Mouse (Mus musculus) cerebellum, adult 2 months (tissue): ENCODE measurements around the gene Copg2. TPM values are rescaled to one million over a fixed set of nuclear protein-coding genes. Genes with fewer than 3 reads are reported as not detected.

Experiments
- DNase-seq, 2 experiments: peaks; one replicate each; pipeline ENCODE4 v3.0.0; 2021
- H3K27ac ChIP-seq: fragments of 200-500 bp; 2 replicates; pipeline ENCODE4 v1.5.1; 2012; ENCODE audit warnings: low read length, control low read depth, inconsistent platforms; ENCODE audit not compliant: insufficient read depth
- H3K27me3 ChIP-seq: fragments of 200-500 bp; 2 replicates; pipeline ENCODE4 v1.6.1; 2012; ENCODE audit warnings: inconsistent platforms, mild to moderate bottlenecking, low read length, moderate library complexity; ENCODE audit not compliant: control insufficient read depth, insufficient read depth
- H3K4me1 ChIP-seq: fragments of 200-500 bp; 2 replicates; pipeline ENCODE4 v1.6.1; 2011; ENCODE audit warnings: low read length; ENCODE audit not compliant: control insufficient read depth, insufficient read depth
- H3K4me3 ChIP-seq: fragments of 200-500 bp; replicated peaks from 2 replicates; pipeline ENCODE3; 2011; ENCODE audit warnings: mild to moderate bottlenecking, low read depth, low read length, control low read depth; ENCODE audit not compliant: insufficient read depth
- CTCF ChIP-seq: fragments of 200-500 bp; IDR thresholded peaks from 2 replicates; pipeline ENCODE4 v1.5.1; 2011; ENCODE audit warnings: low read depth, mild to moderate bottlenecking, control low read depth, low read length, moderate library complexity, borderline replicate concordance; ENCODE audit not compliant: insufficient read depth
- POLR2A ChIP-seq: fragments of 200-500 bp; IDR thresholded peaks from 2 replicates; pipeline ENCODE4 v1.6.1; 2011; ENCODE audit warnings: low read length, control low read depth, borderline replicate concordance; ENCODE audit not compliant: insufficient read depth
- WGBS: fragments of 180-500 bp; shearing (Covaris S2); methylation state at CpG from one replicate; pipeline ENCODE4 v1.1.7; 2018; 5-methylcytosine and 5-hydroxymethylcytosine counted together
- polyA plus RNA-seq: library from polyadenylated mRNA; depleted of rRNA; stranded (reverse); fragments of >200 nt; gene quantifications from 2 replicates; pipeline ENCODE4 v1.2.3, GENCODE M21; 2012

The Copg2 gene
- polyA plus RNA-seq, 1 experiment: 73.6 TPM

GRCm38 (mm10) chr6:30751209-30751608 lies 145.4 kb downstream of the Copg2 start:
- H3K4me1 ChIP-seq: no peaks in the 10 kb centered on the region
- H3K4me3 ChIP-seq: no peak overlapping the region
- DNase-seq: no peak
- no peak overlapping the region for H3K27ac ChIP-seq
- no peak for TF ChIP-seq POLR2A
- TF ChIP-seq CTCF: no peak
- H3K27me3 ChIP-seq: no peaks in the 10 kb centered on the region
- WGBS: 87% methylated on average over 2 of the region's 2 CpGs

- DNase-seq: no peak
Observed at GRCm38 (mm10) chr6:30750482-30750881, 146.1 kb downstream of the Copg2 start.

DNA sequence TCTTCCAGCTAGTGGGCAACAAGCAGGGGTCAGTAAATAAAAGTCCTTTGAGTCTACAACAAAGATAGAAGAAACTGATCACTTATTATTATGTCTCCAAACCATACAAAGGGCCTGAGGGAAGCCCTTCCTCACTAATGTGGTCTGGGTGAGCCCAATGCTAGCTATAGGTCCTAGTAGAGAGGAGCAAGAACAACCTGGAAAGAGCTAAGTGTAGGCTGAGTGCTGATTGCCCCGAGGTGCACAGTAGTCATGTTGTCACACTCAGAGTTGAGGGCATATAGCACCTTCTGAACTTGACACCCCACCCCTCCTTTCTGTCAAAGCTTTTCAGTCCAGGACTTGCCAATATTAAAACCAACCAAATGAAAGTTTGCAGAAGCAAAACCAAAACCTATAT lies 146.7 kb downstream of the Copg2 start:
- WGBS: 68% methylated on average over 1 of the region's 1 CpGs
- Histone ChIP-seq H3K27ac (no peak overlapping the region), H3K4me3 (no peak overlapping the region), H3K4me1 (no peaks in the 10 kb centered on the region), H3K27me3 (no peaks in the 10 kb centered on the region)
- DNase-seq: no peak
- no peak for TF ChIP-seq POLR2A
- no peak for TF ChIP-seq CTCF

More at GRCm38 (mm10) chr6:30750482-30750881, 146.1 kb downstream of the Copg2 start:
- H3K4me3 ChIP-seq: no peak overlapping the region
- H3K27me3 ChIP-seq: no peaks in the 10 kb centered on the region
- WGBS: 83% methylated on average over 6 of the region's 6 CpGs
- no peak overlapping the region for H3K27ac ChIP-seq
- H3K4me1 ChIP-seq: no peaks in the 10 kb centered on the region
- TF ChIP-seq CTCF (no peak), POLR2A (no peak)

DNA sequence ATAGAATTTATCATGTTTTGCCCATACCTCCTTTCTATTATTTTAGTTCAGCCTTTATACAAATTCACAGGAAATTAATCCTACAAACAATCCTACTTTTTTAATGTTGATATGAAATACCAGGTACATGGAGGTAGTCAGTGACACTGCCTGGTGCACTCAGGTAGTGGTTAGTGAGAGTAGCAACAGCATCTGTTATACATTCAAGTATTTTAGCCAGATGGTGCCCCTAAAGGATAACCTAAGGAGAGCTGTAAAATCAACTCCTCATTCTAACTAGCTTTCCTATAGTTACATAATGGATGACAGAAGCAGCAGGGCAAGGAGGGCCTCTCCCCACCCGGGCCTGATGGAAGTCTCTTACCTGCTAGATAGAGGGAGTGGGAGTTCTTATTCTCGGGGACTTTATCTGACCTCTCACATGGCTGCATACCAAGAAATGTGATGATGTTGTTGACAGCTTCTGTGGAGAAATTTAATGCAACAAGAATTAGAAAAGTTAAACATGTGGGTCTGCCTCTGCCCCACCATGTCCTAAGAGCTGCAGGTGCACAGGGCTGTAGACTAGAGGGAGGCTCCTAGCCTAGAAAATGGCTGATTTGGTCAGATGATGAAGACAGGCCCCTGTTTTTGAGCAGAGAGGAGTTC lies 147.4 kb downstream of the Copg2 start:
- no peaks in the 10 kb centered on the region for H3K27me3 ChIP-seq
- H3K4me3 ChIP-seq: no peak overlapping the region
- DNase-seq: no peak
- 54% methylated on average over 2 of the region's 2 CpGs for WGBS
- no peak overlapping the region for H3K27ac ChIP-seq
- no peak for TF ChIP-seq POLR2A
- TF ChIP-seq CTCF: no peak
- H3K4me1 ChIP-seq: no peaks in the 10 kb centered on the region

- Histone ChIP-seq H3K4me3 (no peak overlapping the region), H3K27ac (no peak overlapping the region), H3K4me1 (no peaks in the 10 kb centered on the region), H3K27me3 (no peaks in the 10 kb centered on the region)
- DNase-seq: no peak
- TF ChIP-seq CTCF (no peak), POLR2A (no peak)
- 81% methylated on average over 6 of the region's 6 CpGs for WGBS
Observed at GRCm38 (mm10) chr6:30748358-30748910, 148.2 kb downstream of the Copg2 start.

DNA sequence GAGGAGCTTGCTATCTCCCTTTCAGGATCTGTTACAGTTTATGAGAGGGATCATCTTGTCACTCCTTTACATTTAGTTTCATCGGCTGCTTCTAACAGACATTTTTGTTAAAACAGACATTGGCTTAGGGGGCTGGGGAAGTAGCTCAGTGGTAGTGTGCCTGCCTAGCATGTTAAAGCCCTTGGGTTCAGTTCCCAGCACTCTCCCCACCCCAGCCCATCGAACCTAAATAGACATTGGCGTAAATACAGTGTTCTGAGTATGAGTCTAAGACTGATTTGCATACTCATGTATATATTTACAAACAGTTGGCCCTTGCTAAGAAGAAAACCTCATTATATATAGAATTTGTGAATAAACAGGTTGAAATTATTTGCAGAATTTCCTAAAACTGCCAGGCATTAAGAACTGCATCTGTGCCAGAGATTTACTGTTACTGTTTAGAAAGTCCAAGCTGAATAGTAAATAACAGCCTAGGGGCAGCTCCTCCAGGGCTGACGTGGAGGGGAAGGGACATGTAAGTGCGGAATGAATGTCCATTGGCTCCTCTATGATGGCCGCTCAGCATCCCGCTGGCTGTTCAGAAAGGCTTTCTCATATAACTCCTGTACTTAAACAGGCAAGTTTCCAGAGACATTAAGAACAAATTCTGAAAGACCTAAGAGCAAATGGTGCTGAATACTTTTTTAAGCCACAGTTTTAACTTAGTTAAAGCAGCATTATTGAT lies 148.8 kb downstream of the Copg2 start:
- Histone ChIP-seq H3K4me1 (no peaks in the 10 kb centered on the region), H3K27me3 (no peaks in the 10 kb centered on the region), H3K27ac (no peak overlapping the region), H3K4me3 (no peak overlapping the region)
- no peak for DNase-seq
- no peak for TF ChIP-seq POLR2A
- TF ChIP-seq CTCF: no peak
- 78% methylated on average over 7 of the region's 7 CpGs for WGBS

- TF ChIP-seq POLR2A (no peak), CTCF (no peak)
- no peak overlapping the region for H3K4me3 ChIP-seq
- H3K27me3 ChIP-seq: no peaks in the 10 kb centered on the region
- H3K4me1 ChIP-seq: no peaks in the 10 kb centered on the region
- no peak for DNase-seq
- WGBS: 72% methylated on average over 7 of the region's 7 CpGs
- H3K27ac ChIP-seq: no peak overlapping the region
Observed at GRCm38 (mm10) chr6:30745591-30745990, 151.0 kb downstream of the Copg2 start.

DNA sequence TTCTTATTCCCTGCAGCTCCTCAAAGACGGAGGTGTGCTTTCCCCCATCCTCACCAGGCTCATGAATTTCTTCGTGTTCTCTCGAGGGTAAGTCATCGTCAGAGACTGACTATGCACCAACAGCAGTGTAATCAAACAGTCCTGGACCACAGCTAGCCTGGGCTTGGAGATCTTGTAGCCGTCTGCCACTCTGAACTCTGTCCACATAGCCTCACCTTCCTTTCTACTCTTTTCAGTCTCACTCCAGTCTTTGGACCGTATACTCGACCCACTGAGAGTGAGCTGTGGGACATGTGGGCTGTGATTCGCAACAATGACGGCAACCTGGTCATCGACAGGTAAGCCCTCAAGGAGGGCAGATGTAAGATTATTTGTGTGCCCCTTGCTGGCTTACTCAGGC lies 151.7 kb downstream of the Copg2 start:
- 84% methylated on average over 10 of the region's 10 CpGs for WGBS
- Histone ChIP-seq H3K4me1 (no peaks in the 10 kb centered on the region), H3K4me3 (no peak overlapping the region), H3K27me3 (no peaks in the 10 kb centered on the region), H3K27ac (no peak overlapping the region)
- no peak for DNase-seq
- TF ChIP-seq CTCF (no peak), POLR2A (no peak)
